Mouse (Mus musculus) spleen, postnatal 36 days (tissue): ENCODE data around the gene Gkn1.

Experiments used
- DNase-seq, 2 experiments: peaks; one replicate each; pipeline ENCODE4 v3.0.0; 2022; ENCODE audit warnings: low spot score in 2 of 2, mixed read lengths in 1 of 2

Gkn1 gene

DNA sequence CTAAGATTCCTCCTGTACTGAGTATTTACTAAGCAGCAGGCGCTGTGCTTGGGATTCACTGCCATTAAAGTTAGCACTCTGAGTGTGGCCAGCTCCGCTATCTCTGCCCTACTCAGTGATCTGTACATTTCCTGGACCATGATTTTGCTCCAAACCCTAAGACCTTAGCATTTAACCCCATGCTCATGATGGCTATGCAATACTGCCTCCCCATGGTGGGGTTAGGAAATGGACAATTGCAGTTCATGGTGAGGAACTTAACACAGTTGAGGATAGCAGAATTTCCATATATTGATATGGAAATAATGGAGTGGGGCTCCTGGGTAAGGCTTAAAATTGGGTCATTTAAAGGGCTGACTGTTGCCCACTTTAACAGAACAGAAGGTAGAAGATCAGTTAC, 27.4 kb downstream of the Gkn1 start:
- peak; percentile 31 to 46 for DNase-seq

DNA sequence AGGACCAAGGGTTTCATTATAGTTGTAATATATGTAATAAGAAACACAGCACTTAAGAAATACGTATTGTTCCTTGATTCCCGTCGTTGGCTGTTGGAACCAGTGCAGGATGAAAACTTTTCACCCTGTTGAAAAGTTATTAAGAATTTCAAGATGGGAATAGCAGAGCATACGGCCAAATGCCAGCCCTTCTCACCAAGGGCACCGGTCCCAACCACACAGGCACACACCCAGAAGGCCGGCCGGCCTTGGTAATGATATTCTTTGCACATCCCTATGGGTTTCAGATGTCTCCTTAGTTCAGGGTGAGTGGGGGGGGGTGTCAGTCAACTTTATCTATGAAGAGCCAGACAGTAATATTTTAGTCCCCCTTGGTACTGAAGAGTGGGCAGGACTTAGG, 32.1 kb downstream of the Gkn1 start:
- DNase-seq: no peak

DNA sequence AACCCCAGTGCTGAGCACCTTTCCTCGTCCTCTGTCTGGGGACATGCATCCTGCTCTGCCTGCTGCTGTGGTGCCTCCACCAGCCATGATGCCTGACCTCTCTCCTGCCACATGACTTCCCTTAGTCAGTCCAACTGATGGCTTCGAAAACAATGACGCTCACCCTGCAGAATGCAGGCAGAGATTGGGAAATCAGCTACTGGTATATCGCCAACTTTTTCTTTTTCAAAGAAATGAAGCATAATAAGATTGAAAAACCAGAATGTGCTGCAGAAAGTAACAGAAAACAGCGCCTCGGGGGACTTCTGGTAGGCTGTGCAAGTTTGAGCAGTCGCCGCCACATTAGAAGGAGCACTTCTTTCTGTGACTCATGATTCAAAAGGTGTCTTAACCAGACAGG, 33.8 kb downstream of the Gkn1 start:
- no peak for DNase-seq

DNA sequence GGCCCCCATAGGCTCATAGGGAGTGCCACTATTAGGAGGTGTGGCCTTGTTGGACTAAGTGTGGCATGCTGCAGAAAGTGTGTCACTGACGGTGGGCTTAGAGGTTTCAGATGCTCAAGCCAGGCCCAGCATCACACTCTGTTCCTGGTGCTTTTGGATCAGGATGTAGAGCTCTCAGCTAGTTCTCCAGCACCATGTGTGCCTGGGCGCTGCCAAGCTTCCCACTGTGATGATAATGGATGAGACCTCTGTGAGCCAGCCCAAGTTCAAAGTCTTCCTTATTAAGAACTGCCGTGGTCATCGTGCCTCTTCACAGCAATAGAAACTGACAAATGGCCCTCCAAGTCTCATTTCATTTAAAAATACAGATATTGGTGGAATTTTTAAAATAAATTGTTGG, 38.0 kb downstream of the Gkn1 start:
- DNase-seq: no peak

DNA sequence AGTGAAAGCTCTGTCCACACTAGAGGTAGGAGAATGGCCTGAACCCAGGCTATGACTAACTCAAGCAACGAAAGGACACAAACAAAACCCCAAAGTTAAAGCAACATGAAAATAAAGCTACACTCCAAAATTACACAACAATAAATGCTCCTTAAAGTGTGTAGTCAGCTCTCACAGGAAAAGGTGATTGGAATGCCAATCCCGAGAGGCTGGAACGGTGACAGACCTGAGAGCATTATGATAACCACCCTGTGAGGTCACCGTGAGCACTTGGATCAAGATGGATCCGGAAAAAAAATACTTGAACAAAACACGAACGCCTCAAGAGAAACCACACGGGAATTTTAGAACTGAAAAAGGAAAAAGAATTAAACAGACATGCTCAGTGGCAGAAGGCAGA, 46.3 kb downstream of the Gkn1 start:
- DNase-seq: no peak

DNA sequence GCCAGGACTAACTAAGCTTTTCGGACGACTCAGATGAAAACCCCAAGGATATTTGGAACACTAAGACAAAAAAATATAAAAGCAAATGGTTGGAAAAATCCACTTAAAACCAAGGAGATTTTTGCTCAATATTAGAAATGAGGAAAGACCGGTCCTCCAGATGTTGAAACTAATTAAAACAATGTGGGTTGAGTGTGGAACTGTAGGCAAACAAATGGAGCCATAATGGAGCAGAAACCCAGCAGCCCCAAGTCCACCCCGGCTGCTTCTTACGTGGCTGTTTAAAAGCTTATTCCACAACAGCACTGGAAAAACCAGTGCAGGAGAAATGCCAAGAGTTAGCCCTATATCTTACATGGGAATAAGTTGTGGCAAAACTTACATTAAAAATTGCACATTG, 48.0 kb downstream of the Gkn1 start:
- no peak for DNase-seq

DNA sequence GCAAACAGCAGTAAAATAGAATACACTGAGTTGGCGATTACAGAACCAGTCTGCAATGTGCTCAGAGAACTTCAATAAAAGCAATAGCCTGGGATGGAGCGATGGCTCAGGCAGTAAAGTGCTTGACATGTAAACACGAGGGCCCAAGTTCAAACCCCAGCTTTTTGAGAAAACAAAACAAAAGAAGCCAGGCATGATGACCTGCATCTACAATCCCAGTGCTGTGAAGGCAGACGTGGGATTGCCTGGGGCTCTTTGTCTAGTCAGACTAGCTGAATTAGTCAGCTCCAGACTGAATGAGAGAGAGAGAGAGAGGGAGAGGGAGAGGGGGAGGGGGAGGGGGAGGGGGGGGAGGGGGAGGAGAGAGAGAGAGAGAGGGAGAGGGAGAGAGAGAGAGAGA, 48.8 kb downstream of the Gkn1 start:
- no peak for DNase-seq
